Mouse (Mus musculus): ENCODE results near the gene Rptor. TPM values are rescaled to one million over a fixed set of nuclear protein-coding genes. Genes with fewer than 3 reads are reported as not detected.

Gene Rptor
- 1.4 TPM for polyA plus RNA-seq (2014; fragmentation: Illumina TruSeq; extraction: RNeasy Lipid Tissue Mini Kit (QIAGEN cat#74804); ENCODE audit: low read depth, low replicate concordance)

DNA sequence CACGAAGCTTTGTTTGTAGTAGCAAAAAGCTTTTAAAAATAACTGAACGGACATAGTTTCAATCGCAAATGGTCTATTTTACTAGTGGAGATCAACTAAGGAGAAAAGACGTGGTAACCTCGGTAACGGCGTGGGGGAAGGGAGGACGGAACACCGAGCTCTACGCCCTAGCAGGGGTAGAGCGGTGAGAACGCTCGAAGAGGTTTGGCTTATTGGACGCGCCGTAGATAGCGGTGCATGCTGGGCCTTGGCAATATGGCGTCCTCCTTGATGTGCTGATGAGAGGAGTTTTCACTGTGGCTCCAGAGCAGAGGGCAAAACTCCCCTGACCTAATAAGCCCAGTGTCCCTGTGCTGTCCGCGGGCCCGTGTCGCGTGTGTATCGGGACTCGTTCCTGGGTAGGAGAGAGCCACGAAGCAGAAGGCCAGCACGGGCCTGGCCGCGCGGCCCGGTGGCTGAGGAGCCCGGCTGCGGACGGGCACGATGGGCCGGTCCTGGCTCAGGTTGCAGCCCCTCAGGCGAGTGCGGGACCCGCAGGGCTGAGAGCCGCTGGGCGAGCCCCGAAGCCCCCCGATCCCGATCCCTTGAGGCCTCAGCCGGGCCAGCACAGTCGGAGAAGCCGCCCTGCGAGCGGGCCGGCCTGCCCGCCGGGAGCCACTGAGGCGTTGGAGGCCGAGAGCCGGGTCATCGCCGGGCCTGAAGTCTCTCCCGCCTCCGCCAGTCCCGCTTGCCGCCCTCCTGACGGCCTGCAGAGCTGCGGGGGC is at the start of gene Rptor:
TSS of gene Rptor (plus strand) at position 143 of the 764 bp plus-strand sequence.

GRCm38 (mm10) chr11:119913291-119913934 is 310.7 kb downstream of the Rptor start, which contains the start of gene Chmp6:
TSS of gene Chmp6 (plus strand) at chr11:119913441.

GRCm38 (mm10) chr11:119942727-119943427 is 340.2 kb downstream of the Rptor start, which contains the start of gene Baiap2:
TSS of gene Baiap2 (plus strand) at chr11:119942763.

Other genes with a start within 250 kb of the Rptor start
- gene Sgsh, start 247.4 kb upstream of the Rptor start, polyA plus RNA-seq (2014; fragmentation: Illumina TruSeq; extraction: RNeasy Lipid Tissue Mini Kit (QIAGEN cat#74804); ENCODE audit: low read depth, low replicate concordance): 1.5 TPM
- gene Slc26a11, start 247.3 kb upstream of the Rptor start, polyA plus RNA-seq (2014; fragmentation: Illumina TruSeq; extraction: RNeasy Lipid Tissue Mini Kit (QIAGEN cat#74804); ENCODE audit: low read depth, low replicate concordance): 2.0 TPM
- gene Rnf213, start 209.8 kb upstream of the Rptor start, polyA plus RNA-seq (2014; fragmentation: Illumina TruSeq; extraction: RNeasy Lipid Tissue Mini Kit (QIAGEN cat#74804); ENCODE audit: low read depth, low replicate concordance): 18.4 TPM
- 0.28 TPM for gene Endov, start 111.6 kb upstream of the Rptor start, polyA plus RNA-seq (2014; fragmentation: Illumina TruSeq; extraction: RNeasy Lipid Tissue Mini Kit (QIAGEN cat#74804); ENCODE audit: low read depth, low replicate concordance)
- not detected for gene Nptx1, start 55.2 kb upstream of the Rptor start, polyA plus RNA-seq (2014; fragmentation: Illumina TruSeq; extraction: RNeasy Lipid Tissue Mini Kit (QIAGEN cat#74804); ENCODE audit: low read depth, low replicate concordance)

Data from kidney, adult 10 weeks (tissue).